Mouse (Mus musculus) retina, postnatal 1 day (tissue): ENCODE measurements around the gene Ccdc28b.

Experiments
- DNase-seq: peaks from one replicate; pipeline ENCODE4 v3.0.0-alpha.2; 2012

Gene Ccdc28b

GRCm38 (mm10) chr4:129584370-129584769 lies 39.4 kb downstream of the Ccdc28b start:
- DNase-seq: no peak

DNA sequence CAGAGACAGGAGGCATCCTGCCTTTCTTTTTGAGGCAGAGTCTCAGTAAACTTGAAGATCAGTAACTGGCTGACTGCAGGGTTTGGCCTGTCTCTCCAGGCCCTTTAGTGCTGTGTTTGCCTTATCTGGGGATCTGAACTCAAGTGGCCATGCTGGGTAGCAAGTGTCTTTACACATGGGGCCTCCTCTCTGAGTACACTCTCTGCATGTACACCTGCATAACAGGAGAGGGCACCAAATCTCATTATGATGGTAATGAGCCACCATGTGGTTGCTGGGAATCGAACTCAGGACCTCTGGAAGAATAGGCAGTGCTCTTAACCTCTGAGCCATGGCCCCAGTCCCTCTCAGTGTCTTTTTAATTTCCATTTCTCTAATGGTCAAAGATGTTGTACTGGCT lies 41.5 kb downstream of the Ccdc28b start:
- no peak for DNase-seq

DNA sequence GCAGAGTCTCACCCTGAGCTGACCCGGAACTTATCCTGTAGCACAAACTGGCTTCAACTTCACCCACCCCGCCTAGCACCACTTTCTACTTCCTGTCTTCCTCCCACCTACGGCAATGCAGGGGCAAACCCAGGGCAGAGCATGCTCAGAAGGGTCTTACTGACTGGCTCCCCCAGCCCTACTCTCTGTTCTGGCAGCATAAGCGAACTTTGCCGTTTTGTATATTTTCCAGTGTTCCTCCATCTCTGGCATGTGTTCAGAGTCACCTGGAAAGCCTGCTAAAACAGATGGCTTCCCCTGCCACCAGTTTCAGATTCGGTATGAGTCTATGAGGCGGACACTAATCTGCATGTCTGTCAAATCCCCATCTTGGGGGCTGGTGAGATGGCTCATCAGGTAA lies 43.4 kb downstream of the Ccdc28b start:
- no peak for DNase-seq

- DNase-seq: no peak
Observed at GRCm38 (mm10) chr4:129578466-129578865, 45.3 kb downstream of the Ccdc28b start, which contains the start of gene Fam167b. Gene Fam167b (minus strand): TSS chr4:129578549.

- no peak for DNase-seq
Observed at GRCm38 (mm10) chr4:129577688-129578087, 46.1 kb downstream of the Ccdc28b start.

- peak; percentile 91 for DNase-seq
Observed at GRCm38 (mm10) chr4:129576863-129577491, 46.8 kb downstream of the Ccdc28b start.

DNA sequence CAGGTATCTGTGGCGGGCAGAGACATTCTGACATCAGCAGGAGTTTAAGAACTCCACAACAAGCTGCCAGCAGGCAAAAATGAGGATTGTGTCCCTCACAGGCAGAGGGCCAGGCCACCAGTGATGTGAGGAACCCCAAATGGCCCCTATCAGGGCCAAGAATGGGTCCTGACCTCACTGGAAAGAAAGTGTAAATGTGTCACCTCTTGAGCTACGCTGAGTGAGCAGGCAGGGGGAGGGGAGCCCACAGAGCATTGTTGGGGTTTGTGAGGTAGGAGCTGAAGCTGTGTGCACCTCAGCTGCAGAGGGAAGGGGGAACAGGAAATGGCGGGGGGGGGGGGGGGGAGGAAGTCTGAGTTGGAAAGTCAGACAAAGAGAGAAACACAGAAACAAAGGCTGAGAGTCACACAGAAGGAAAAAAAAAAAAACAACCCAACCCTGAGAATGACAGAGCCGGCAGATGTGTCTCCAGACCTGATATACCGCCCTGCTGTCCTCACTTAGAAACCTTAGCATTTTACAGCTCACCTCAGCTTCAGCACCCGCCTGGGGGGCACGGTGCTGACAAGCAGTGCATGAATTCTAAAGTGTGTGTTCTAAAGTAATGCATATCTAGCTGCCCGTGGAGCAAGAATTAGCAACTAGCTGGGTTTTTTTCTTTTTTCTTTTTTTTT lies 48.4 kb downstream of the Ccdc28b start:
- no peak for DNase-seq

GRCm38 (mm10) chr4:129573430-129573829 lies 50.3 kb downstream of the Ccdc28b start, which contains the start of gene Lck:
Gene Lck (minus strand): TSS chr4:129573641.
- DNase-seq: no peak

GRCm38 (mm10) chr4:129573093-129573370 lies 50.7 kb downstream of the Ccdc28b start:
- DNase-seq: no peak

- DNase-seq: no peak
Observed at GRCm38 (mm10) chr4:129572236-129573092, 51.3 kb downstream of the Ccdc28b start.

DNA sequence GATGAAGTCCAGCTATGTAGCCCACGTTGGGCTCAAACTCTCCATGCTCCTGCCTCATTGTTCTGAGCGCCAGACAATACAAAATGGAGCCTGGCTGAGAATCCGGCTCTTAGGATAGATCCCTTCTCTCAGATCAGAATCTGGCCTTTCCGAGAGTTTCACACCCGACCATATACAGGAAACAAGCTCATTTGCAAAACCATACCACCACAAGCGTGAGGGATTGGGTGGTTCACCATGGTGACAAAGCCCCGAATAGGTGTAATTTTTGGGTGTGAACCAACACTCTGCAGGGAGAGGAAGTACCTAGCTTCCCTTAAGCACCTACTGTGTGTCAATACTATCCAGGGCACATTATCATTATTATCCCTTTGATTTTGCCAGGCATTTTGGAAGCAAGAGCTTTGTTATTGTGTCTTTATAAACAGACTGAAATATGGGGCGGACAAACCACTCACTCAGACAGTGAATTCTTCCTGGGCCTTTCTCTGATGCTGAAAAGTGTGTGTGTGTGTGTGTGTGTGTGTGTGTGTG lies 52.1 kb downstream of the Ccdc28b start:
- no peak for DNase-seq

DNA sequence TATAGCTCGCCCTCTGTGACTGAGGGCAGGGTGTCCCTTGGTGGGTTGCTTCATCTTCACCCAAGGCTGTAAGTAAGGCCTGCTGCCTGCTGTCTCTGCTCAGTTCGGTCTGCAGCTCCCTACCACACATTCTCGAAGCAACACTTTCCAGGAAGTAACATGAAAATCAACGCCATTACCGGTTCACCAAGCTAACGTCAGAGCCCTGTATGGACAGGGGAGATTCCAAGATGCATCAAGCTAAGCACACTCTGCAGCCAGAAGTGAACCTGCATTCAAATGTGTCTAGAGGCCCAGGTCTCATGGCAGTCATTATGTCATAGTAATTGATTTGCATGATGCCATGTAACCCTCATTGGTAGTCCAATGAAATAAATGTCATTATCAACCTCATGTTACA lies 53.7 kb downstream of the Ccdc28b start:
- no peak for DNase-seq
